Mouse (Mus musculus) midbrain, embryonic 16.5 days (tissue): Measurements from ENCODE around the gene Pigc. TPM values are rescaled to one million over a fixed set of nuclear protein-coding genes. Genes with fewer than 3 reads are reported as not detected.

ENCODE experiments used
- ATAC-seq: fragments of 200-750 bp; cut with Nextera tagmentation; 2 replicates; pipeline ENCODE4 v1.8.0; 2017; ENCODE audit warnings: moderate TSS enrichment
- H3K27ac ChIP-seq: fragments of 300-500 bp; sonication (generic); 2 replicates; pipeline ENCODE4 v1.5.1; 2014; ENCODE audit warnings: mild to moderate bottlenecking, low read length, mixed read lengths
- H3K27me3 ChIP-seq: fragments of 300-500 bp; sonication (generic); 2 replicates; pipeline ENCODE4 v1.6.1; 2014; ENCODE audit warnings: low read depth, low read length, mixed read lengths; ENCODE audit not compliant: control insufficient read depth, insufficient read depth
- H3K36me3 ChIP-seq: fragments of 300-500 bp; sonication (generic); 2 replicates; pipeline ENCODE4 v1.6.1; 2014; ENCODE audit warnings: mild to moderate bottlenecking, low read length, moderate library complexity, mixed read lengths; ENCODE audit not compliant: control insufficient read depth, insufficient read depth
- H3K4me1 ChIP-seq: fragments of 300-500 bp; sonication (generic); 2 replicates; pipeline ENCODE4 v1.6.1; 2014; ENCODE audit warnings: mild to moderate bottlenecking, low read length, mixed read lengths; ENCODE audit not compliant: control insufficient read depth, insufficient read depth
- H3K4me2 ChIP-seq: fragments of 300-500 bp; sonication (generic); 2 replicates; pipeline ENCODE4 v1.6.1; 2014; ENCODE audit warnings: mild to moderate bottlenecking, low read length, mixed read lengths
- H3K4me3 ChIP-seq: fragments of 300-500 bp; sonication (generic); 2 replicates; pipeline ENCODE4 v1.5.1; 2014; ENCODE audit warnings: low read depth, mild to moderate bottlenecking, low read length, moderate library complexity, mixed read lengths
- H3K9ac ChIP-seq: fragments of 300-500 bp; sonication (generic); 2 replicates; pipeline ENCODE4 v1.6.1; 2014; ENCODE audit warnings: low read depth, low read length, mixed read lengths
- H3K9me3 ChIP-seq: fragments of 300-500 bp; sonication (generic); replicated peaks from 2 replicates; pipeline ENCODE4 v1.6.1; 2014; ENCODE audit warnings: mild to moderate bottlenecking, low read length, mixed read lengths; ENCODE audit not compliant: control insufficient read depth, poor library complexity, severe bottlenecking
- WGBS: fragments of 180-500 bp; shearing (Covaris S2); extraction: QIAGEN DNeasy Blood & Tissue Kit; methylation state at CpG from one replicate; pipeline ENCODE4 v1.1.7; 2014; 5-methylcytosine and 5-hydroxymethylcytosine counted together
- polyA plus RNA-seq: library from polyadenylated mRNA; unstranded; fragments of >200 nt; fragmentation: Nextera tagmentation; extraction: Ambion mirVana; gene quantifications from 2 replicates; pipeline ENCODE4 v1.2.1, GENCODE M21; 2015

Gene Pigc
- polyA plus RNA-seq, 1 experiment from 2014 or later = 34.0 TPM

GRCm38 (mm10) chr1:162013561-162013960 lies 44.6 kb downstream of the Pigc start:
- H3K4me3 ChIP-seq = no peak overlapping the region
- H3K27ac ChIP-seq = no peak overlapping the region
- 84% methylated on average over 4 of the region's 4 CpGs for WGBS
- H3K36me3 ChIP-seq = peaks cover 8% of the 10 kb centered on the region; the same call in 1 of the 2 replicates
- H3K4me2 ChIP-seq = no peak overlapping the region
- H3K9me3 ChIP-seq = no peaks in the 10 kb centered on the region
- no peak for ATAC-seq
- H3K27me3 ChIP-seq = no peaks in the 10 kb centered on the region
- H3K4me1 ChIP-seq = peaks cover 4% of the 10 kb centered on the region
- H3K9ac ChIP-seq = no peak overlapping the region

DNA sequence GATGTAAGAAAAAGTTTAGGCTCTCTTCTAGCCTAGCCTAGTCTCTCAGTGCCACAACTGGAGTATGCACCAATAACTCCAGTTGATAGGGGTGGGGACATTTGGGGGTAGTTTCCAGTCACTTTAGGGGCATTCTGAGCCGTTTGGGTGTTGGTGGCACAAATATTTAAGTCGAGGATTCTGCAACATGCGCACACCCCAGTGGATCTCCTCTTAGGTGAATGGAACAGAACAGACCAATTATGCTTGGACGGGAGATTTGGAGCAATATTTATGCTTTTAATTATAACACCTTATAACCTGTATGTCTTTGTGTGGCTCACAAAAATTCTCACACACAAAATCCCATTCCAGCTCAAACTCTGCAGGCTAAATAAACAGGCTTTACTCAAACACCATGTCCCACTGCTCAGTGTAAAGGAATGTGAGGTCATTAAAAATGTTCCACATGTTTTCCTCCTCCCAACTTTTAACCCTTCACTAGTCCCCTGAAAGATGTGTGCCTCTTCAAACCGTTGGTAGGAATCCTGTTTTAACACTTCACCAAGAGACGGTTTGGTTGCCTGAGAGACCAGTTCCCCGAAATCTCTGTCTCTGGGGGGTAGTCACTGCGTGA lies 46.4 kb downstream of the Pigc start:
- no peak for ATAC-seq
- Histone ChIP-seq H3K4me1 (no peaks in the 10 kb centered on the region), H3K4me3 (no peak overlapping the region), H3K27ac (no peak overlapping the region), H3K9ac (no peak overlapping the region), H3K9me3 (no peaks in the 10 kb centered on the region), H3K27me3 (no peaks in the 10 kb centered on the region), H3K4me2 (no peak overlapping the region), H3K36me3 (peaks cover 3% of the 10 kb centered on the region; the same call in 1 of the 2 replicates)
- WGBS = 70% methylated on average over 8 of the region's 8 CpGs

GRCm38 (mm10) chr1:162016982-162017381 lies 48.0 kb downstream of the Pigc start:
- H3K27me3 ChIP-seq = no peaks in the 10 kb centered on the region
- H3K9ac ChIP-seq = no peak overlapping the region
- WGBS = 68% methylated on average over 7 of the region's 7 CpGs
- peaks cover 6% of the 10 kb centered on the region for H3K4me1 ChIP-seq
- no peak overlapping the region for H3K27ac ChIP-seq
- no peak for ATAC-seq
- H3K36me3 ChIP-seq = no peaks in the 10 kb centered on the region
- H3K9me3 ChIP-seq = no peaks in the 10 kb centered on the region
- H3K4me3 ChIP-seq = no peak overlapping the region
- H3K4me2 ChIP-seq = no peak overlapping the region

DNA sequence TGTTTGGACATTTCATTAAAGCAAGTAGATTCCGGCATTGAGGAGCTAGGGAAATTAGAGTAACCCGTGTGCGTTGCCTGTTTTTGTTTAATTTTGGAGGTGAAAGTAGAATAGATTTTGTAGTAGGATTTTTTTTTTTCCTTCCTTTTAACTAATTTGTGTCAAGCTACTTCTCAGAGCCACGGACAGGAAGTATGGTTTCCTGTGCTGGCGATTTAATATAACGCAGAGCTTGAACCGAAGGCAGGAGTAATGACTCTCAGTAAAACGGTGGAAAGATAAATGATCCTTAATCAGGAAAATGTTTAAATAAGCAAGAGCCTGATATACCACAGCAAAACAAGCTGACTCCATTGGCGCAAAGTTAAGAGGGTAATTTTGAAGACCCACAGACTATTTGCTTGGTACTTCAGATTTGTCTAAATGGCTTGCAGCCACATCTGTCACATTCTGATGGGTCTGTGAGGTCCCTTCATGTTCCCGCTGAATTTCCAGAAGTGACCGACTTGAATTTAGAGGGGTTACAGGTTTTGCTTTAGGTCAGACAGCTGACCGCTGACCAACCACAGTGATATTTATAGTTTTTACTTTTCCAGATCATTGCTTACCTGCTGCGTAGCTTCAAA lies 49.1 kb downstream of the Pigc start:
- ATAC-seq = no peak
- no peak overlapping the region for H3K4me2 ChIP-seq
- H3K9ac ChIP-seq = no peak overlapping the region
- 93% methylated on average over 13 of the region's 13 CpGs for WGBS
- no peaks in the 10 kb centered on the region for H3K36me3 ChIP-seq
- H3K27me3 ChIP-seq = no peaks in the 10 kb centered on the region
- no peak overlapping the region for H3K27ac ChIP-seq
- H3K4me1 ChIP-seq = peaks cover 6% of the 10 kb centered on the region
- no peak overlapping the region for H3K4me3 ChIP-seq
- no peaks in the 10 kb centered on the region for H3K9me3 ChIP-seq

DNA sequence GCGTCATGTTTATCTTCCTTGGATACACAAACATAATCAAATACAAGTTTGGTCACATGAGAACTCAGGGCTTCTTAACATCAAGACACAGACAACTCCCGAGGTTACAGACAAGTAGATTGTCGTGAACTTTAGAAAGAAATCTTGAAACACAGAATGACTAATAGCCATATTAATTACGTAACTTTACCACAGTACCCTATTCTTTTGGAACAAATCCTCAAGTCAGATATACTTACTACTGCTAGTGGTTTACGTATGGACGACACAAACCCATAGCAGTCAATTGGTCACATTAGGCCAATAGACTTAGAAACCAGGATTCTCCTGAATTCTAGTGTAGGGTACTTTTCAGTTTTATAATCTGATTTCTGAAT lies 49.6 kb downstream of the Pigc start:
- Histone ChIP-seq H3K36me3 (no peaks in the 10 kb centered on the region), H3K4me2 (no peak overlapping the region), H3K9me3 (no peaks in the 10 kb centered on the region), H3K9ac (no peak overlapping the region), H3K4me3 (no peak overlapping the region), H3K27me3 (no peaks in the 10 kb centered on the region), H3K4me1 (peaks cover 6% of the 10 kb centered on the region), H3K27ac (no peak overlapping the region)
- 92% methylated on average over 6 of the region's 6 CpGs for WGBS
- ATAC-seq = no peak

GRCm38 (mm10) chr1:162020303-162020731 lies 51.3 kb downstream of the Pigc start:
- 62% methylated on average over 7 of the region's 7 CpGs for WGBS
- Histone ChIP-seq H3K4me1 (peaks cover 6% of the 10 kb centered on the region), H3K27me3 (no peaks in the 10 kb centered on the region), H3K4me2 (no peak overlapping the region), H3K4me3 (no peak overlapping the region), H3K36me3 (no peaks in the 10 kb centered on the region), H3K9me3 (no peaks in the 10 kb centered on the region), H3K9ac (no peak overlapping the region), H3K27ac (no peak overlapping the region; the same call in 1 of the 2 replicates)
- ATAC-seq = peak; percentile 55; the same call in 1 of the 2 replicates

DNA sequence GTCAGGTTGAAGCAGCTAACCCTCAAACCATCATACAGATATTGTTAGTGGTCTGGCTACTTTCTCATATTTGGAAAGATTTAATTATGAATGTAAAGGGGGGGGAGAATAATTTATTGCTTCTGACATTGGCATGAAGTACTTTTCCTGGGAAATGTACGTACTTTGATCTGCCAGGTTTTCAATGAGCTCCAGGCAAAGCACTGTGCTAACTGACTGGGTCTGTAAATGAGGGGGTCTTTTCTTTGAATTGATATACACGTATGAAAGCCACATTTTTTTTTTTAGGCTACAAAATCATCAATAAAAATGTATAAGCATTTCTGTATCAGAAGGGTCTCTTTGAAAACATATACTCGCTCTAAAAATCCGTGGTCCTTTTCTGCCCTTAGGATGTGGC lies 51.8 kb downstream of the Pigc start:
- no peaks in the 10 kb centered on the region for H3K36me3 ChIP-seq
- H3K4me2 ChIP-seq = no peak overlapping the region
- no peaks in the 10 kb centered on the region for H3K9me3 ChIP-seq
- H3K4me1 ChIP-seq = peaks cover 6% of the 10 kb centered on the region
- H3K27me3 ChIP-seq = no peaks in the 10 kb centered on the region
- 53% methylated on average over 4 of the region's 4 CpGs for WGBS
- H3K27ac ChIP-seq = no peak overlapping the region; the same call in 1 of the 2 replicates
- no peak overlapping the region for H3K4me3 ChIP-seq
- no peak for ATAC-seq
- no peak overlapping the region for H3K9ac ChIP-seq

Other genes starting within 250 kb of the Pigc start
- gene Fasl, start 180.7 kb upstream of the Pigc start, polyA plus RNA-seq = 0.20 and 0.30 TPM in 2 replicates
- gene Suco, start 92.5 kb upstream of the Pigc start, polyA plus RNA-seq = 20.9 and 22.6 TPM in 2 replicates
- gene 4930558K02Rik, start 10.4 kb downstream of the Pigc start, polyA plus RNA-seq = 0.19 TPM in 1 of 2 replicates, not detected in the other